Mouse (Mus musculus): ENCODE results near the gene Shkbp1. TPM values are rescaled to one million over a fixed set of nuclear protein-coding genes. Genes with fewer than 3 reads are reported as not detected.

Shkbp1 gene
- polyA plus RNA-seq, 1 experiment from 2014 or later = 52.4 TPM

DNA sequence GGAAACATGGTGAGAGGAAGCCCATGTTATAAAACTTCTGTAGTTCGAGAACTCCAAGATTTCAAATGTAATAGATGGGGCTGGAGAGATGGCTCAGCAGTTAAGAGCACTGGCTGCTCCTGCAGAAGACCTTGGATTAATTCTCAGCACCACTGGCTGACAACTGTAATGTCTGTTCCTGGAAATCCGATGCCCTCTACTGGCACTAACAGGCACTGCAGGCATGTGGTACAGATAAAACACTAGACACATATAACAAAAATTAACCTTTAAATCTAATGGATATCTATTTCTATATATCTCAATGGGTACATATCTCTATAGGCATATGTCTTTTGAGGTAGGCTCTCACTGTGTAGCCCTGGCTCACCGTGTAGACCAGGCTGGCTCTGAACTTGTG lies 41.4 kb downstream of the Shkbp1 start:
- WGBS = 93% methylated on average over 3 of the region's 3 CpGs
- no peak overlapping the region for H3K4me2 ChIP-seq (ENCODE audit: low read length)
- peaks cover 9% of the 10 kb centered on the region for H3K4me1 ChIP-seq (ENCODE audit: control insufficient read depth, insufficient read depth, low read length)
- H3K9me3 ChIP-seq (replicated peaks; ENCODE audit: control insufficient read depth, low read length) = 0 out of 2 replicates have a peak, but pooled peaks cover 4% of the 10 kb centered on the region
- no peak overlapping the region for H3K4me3 ChIP-seq (ENCODE audit: low read depth, low read length)
- H3K9ac ChIP-seq (ENCODE audit: low read length) = no peak overlapping the region
- ATAC-seq (no peak), DNase-seq (ENCODE audit: low spot score) (no peak)
- H3K36me3 ChIP-seq (ENCODE audit: control insufficient read depth, insufficient read depth, low read length) = 0 out of 2 replicates have a peak, but pooled peaks cover 4% of the 10 kb centered on the region
- H3K27me3 ChIP-seq (replicated peaks; ENCODE audit: control insufficient read depth, insufficient read depth, low read length) = no peaks in the 10 kb centered on the region
- no peak overlapping the region for H3K27ac ChIP-seq (ENCODE audit: low read depth, low read length)

DNA sequence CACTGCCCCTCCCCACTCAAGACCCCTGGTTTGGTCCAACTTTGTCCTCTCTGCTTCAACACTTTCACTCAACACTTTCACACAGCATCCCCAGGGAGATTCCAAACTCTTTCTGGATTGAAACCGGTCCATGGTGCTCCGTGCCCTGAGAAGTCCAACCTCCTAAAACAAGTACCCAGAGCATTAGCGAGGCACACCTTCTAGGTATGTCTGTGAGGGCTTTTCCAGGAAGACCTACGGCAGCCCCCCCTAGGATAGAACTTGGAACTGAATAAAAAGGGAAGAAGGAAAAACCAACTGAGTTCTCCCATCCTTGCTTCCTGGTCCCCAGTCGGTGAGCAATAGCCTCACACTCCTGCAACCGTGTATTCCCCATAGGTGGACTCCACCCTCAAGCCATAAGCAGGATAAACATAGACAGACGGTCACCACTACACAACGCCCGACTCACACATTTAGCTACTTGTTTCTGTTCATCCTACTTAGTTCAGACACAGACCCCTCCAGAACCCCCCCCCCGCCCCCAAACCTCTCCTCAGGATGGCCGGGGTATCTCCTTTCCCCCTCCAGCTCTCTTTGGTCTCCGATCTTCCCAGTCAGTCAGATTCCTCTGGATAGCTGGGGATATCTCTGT lies 44.1 kb downstream of the Shkbp1 start:
- H3K9me3 ChIP-seq (replicated peaks; ENCODE audit: control insufficient read depth, low read length) = 0 out of 2 replicates have a peak, but pooled peaks cover 4% of the 10 kb centered on the region
- 0 out of 2 replicates have a peak, but pooled peaks cover 3% of the 10 kb centered on the region for H3K27me3 ChIP-seq (replicated peaks; ENCODE audit: control insufficient read depth, insufficient read depth, low read length)
- 95% methylated on average over 12 of the region's 12 CpGs for WGBS
- 0 out of 2 replicates have a peak, but pooled peaks cover 3% of the 10 kb centered on the region for H3K36me3 ChIP-seq (ENCODE audit: control insufficient read depth, insufficient read depth, low read length)
- no peak overlapping the region for H3K9ac ChIP-seq (ENCODE audit: low read length)
- ATAC-seq (no peak), DNase-seq (ENCODE audit: low spot score) (no peak)
- H3K4me2 ChIP-seq (ENCODE audit: low read length) = no peak overlapping the region
- H3K4me1 ChIP-seq (ENCODE audit: control insufficient read depth, insufficient read depth, low read length) = peaks cover 9% of the 10 kb centered on the region
- H3K4me3 ChIP-seq (ENCODE audit: low read depth, low read length) = no peak overlapping the region
- no peak overlapping the region for H3K27ac ChIP-seq (ENCODE audit: low read depth, low read length)

DNA sequence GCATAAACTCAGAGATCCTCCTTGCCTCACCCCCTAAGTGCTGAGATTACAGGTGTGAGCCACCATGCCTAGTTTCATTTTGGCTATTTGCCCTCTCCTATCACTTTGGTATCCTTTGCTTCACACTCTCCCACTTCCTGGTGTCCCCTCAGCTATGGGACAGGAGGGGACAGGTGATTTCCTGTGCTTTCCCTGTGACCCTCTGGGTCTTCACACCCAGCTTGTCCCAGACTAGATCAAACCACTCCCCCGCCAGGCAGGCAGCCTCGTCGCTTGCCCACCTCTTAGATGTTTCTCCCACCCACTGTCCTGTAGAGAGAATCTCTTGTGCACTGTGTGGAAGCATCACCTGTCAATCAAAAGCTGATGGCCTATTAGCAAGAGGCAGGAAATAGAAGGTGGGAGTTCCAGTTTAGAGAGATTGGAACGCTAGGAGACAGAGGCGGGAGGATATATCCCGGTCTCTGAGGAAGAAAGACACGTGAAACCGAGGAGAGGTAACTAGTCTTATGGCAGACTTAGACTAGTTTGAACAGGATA lies 44.8 kb downstream of the Shkbp1 start:
- WGBS = 54% methylated on average over 8 of the region's 8 CpGs

DNA sequence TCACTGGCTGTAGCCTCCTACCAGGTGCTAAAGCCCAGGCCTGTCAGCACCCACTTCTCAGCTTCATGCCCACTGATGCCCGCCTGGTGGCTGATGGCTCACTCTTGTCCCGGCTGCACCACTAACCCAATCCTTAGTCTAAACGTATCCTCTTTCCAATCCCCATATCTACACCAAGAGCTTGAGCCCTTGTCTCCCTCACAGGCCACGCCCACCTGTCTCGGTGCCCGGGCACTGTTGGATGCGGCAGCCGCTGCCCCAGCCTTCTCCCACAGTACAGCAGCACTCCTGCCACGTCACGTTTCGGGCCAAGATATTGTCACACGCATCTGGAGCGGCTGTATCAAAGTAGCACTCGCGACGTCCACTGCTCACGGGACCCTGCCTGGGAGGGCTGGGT lies 45.5 kb downstream of the Shkbp1 start:
- WGBS = 4% methylated on average over 17 of the region's 17 CpGs
- 0 out of 2 replicates have a peak, but pooled peaks cover 3% of the 10 kb centered on the region for H3K27me3 ChIP-seq (replicated peaks; ENCODE audit: control insufficient read depth, insufficient read depth, low read length)
- ATAC-seq = peak; percentile 70
- 0 out of 2 replicates have a peak, but pooled peaks cover 3% of the 10 kb centered on the region for H3K36me3 ChIP-seq (ENCODE audit: control insufficient read depth, insufficient read depth, low read length)
- peaks cover 6% of the 10 kb centered on the region for H3K4me1 ChIP-seq (ENCODE audit: control insufficient read depth, insufficient read depth, low read length)
- DNase-seq (ENCODE audit: low spot score) = peak; percentile 77
- 0 out of 2 replicates have a peak, but pooled peaks cover 4% of the 10 kb centered on the region for H3K9me3 ChIP-seq (replicated peaks; ENCODE audit: control insufficient read depth, low read length)
- H3K27ac ChIP-seq (ENCODE audit: low read depth, low read length) = no peak overlapping the region
- H3K9ac ChIP-seq (ENCODE audit: low read length) = peak overlapping the region; percentile 53; the same call in 1 of the 2 replicates
- peak overlapping the region; percentile 52 for H3K4me2 ChIP-seq (ENCODE audit: low read length)
- peak overlapping the region; percentile 26 for H3K4me3 ChIP-seq (ENCODE audit: low read depth, low read length)

More for the DNA sequence above, 44.8 kb downstream of the Shkbp1 start:
- Histone ChIP-seq H3K27me3 (replicated peaks; ENCODE audit: control insufficient read depth, insufficient read depth, low read length) (0 out of 2 replicates have a peak, but pooled peaks cover 3% of the 10 kb centered on the region), H3K4me3 (ENCODE audit: low read depth, low read length) (no peak overlapping the region), H3K4me2 (ENCODE audit: low read length) (no peak overlapping the region), H3K27ac (ENCODE audit: low read depth, low read length) (no peak overlapping the region), H3K9me3 (replicated peaks; ENCODE audit: control insufficient read depth, low read length) (0 out of 2 replicates have a peak, but pooled peaks cover 4% of the 10 kb centered on the region), H3K4me1 (ENCODE audit: control insufficient read depth, insufficient read depth, low read length) (peaks cover 6% of the 10 kb centered on the region), H3K9ac (ENCODE audit: low read length) (no peak overlapping the region), H3K36me3 (ENCODE audit: control insufficient read depth, insufficient read depth, low read length) (0 out of 2 replicates have a peak, but pooled peaks cover 3% of the 10 kb centered on the region)
- no peak for ATAC-seq
- no peak for DNase-seq (ENCODE audit: low spot score)

DNA sequence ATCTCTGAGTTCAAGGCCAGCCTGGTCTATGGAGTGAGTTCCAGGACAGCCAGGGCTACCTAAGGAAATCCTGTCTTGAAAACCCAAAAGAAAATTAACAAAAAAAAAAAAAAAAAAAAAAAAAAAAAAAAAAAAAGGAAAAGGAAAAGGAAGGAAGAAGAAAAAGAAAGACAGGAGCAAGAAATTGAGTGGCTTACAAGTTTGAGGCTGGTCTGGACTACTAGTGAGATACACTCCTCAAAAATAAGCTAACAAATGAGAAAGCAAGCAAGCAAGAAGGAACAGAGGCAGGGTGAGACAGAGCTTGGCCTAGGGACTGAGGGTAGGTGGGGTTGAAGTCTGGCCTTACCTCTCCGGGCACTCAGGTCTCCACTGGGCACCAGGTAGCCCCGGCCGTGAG lies 46.0 kb downstream of the Shkbp1 start:
- Histone ChIP-seq H3K4me2 (ENCODE audit: low read length) (0 out of 2 replicates have a peak overlapping the region, but pooled peaks have one; percentile 52), H3K9me3 (replicated peaks; ENCODE audit: control insufficient read depth, low read length) (0 out of 2 replicates have a peak, but pooled peaks cover 4% of the 10 kb centered on the region), H3K27ac (ENCODE audit: low read depth, low read length) (no peak overlapping the region), H3K36me3 (ENCODE audit: control insufficient read depth, insufficient read depth, low read length) (0 out of 2 replicates have a peak, but pooled peaks cover 3% of the 10 kb centered on the region), H3K9ac (ENCODE audit: low read length) (no peak overlapping the region), H3K4me3 (ENCODE audit: low read depth, low read length) (no peak overlapping the region), H3K4me1 (ENCODE audit: control insufficient read depth, insufficient read depth, low read length) (peaks cover 6% of the 10 kb centered on the region), H3K27me3 (replicated peaks; ENCODE audit: control insufficient read depth, insufficient read depth, low read length) (0 out of 2 replicates have a peak, but pooled peaks cover 3% of the 10 kb centered on the region)
- no peak for DNase-seq (ENCODE audit: low spot score)
- no peak for ATAC-seq
- WGBS = 40% methylated on average over 3 of the region's 3 CpGs

DNA sequence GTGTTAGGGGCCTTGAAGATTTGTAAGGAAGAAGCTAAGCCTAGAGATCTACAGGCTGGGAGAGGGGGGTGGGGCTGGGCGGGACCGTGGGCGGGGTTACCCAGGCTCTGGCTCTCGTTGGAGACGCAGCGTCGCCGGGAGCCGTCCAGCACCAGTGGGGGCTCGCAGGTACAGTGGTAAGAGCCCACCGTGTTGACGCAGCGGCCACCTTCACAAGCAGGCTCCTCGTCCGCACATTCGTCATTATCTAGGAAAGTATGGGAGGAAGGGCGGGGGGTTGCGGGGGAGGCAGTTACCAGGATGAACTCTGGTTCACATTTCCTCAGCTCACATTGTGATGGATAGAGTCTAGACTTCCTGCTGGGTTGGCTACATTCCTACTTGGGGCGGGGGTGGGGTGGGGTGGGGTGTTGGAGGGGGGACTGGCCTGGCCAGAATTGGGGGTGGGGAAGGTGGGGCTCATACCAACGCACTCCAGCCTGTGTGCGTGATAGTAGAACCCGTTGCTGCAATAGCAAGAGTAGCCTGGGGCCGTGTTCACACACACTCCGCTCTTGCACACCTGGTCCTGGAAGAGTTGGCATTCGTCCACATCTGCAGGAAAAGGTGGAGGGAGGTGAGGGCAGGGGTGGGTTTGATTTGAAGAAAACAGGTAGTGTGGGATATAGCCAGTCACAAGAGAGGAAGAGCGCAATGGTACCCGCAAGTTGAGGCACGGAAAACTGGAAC lies 46.8 kb downstream of the Shkbp1 start:
- H3K4me3 ChIP-seq (ENCODE audit: low read depth, low read length) = peak overlapping the region; percentile 16; the same call in 1 of the 2 replicates
- no peak overlapping the region for H3K27ac ChIP-seq (ENCODE audit: low read depth, low read length)
- ATAC-seq (peak; percentile 40; the same call in 1 of the 2 replicates), DNase-seq (ENCODE audit: low spot score) (no peak)
- H3K9me3 ChIP-seq (replicated peaks; ENCODE audit: control insufficient read depth, low read length) = 0 out of 2 replicates have a peak, but pooled peaks cover 4% of the 10 kb centered on the region
- 16% methylated on average over 28 of the region's 28 CpGs for WGBS
- peaks cover 6% of the 10 kb centered on the region for H3K4me1 ChIP-seq (ENCODE audit: control insufficient read depth, insufficient read depth, low read length)
- peak overlapping the region; percentile 47 for H3K4me2 ChIP-seq (ENCODE audit: low read length)
- no peaks in the 10 kb centered on the region for H3K36me3 ChIP-seq (ENCODE audit: control insufficient read depth, insufficient read depth, low read length)
- H3K9ac ChIP-seq (ENCODE audit: low read length) = peak overlapping the region; percentile 37; the same call in 1 of the 2 replicates
- 0 out of 2 replicates have a peak, but pooled peaks cover 3% of the 10 kb centered on the region for H3K27me3 ChIP-seq (replicated peaks; ENCODE audit: control insufficient read depth, insufficient read depth, low read length)

DNA sequence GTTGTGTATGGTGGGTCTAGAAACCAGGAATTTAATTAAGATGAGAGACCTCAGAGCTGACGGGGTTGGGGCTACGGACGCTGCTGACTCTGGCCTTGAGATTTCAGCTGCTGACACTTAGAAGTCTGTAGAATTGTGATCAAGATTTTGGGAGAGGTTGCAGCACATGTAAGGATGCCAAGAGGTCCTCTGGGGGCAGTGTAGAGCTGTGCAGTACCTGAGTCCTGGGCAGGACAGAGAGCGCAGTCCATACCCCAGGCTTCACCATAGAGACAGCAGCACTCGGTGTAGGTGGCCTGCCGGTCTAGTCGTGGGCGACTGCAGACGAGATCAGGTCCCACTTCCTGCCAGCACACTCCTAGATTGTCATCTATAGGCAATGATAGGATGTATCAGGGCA lies 48.3 kb downstream of the Shkbp1 start:
- no peak overlapping the region for H3K4me3 ChIP-seq (ENCODE audit: low read depth, low read length)
- H3K4me2 ChIP-seq (ENCODE audit: low read length) = no peak overlapping the region
- no peaks in the 10 kb centered on the region for H3K36me3 ChIP-seq (ENCODE audit: control insufficient read depth, insufficient read depth, low read length)
- H3K9ac ChIP-seq (ENCODE audit: low read length) = no peak overlapping the region
- no peak overlapping the region for H3K27ac ChIP-seq (ENCODE audit: low read depth, low read length)
- H3K9me3 ChIP-seq (replicated peaks; ENCODE audit: control insufficient read depth, low read length) = no peaks in the 10 kb centered on the region
- H3K4me1 ChIP-seq (ENCODE audit: control insufficient read depth, insufficient read depth, low read length) = peaks cover 6% of the 10 kb centered on the region
- 0 out of 2 replicates have a peak, but pooled peaks cover 3% of the 10 kb centered on the region for H3K27me3 ChIP-seq (replicated peaks; ENCODE audit: control insufficient read depth, insufficient read depth, low read length)
- 67% methylated on average over 9 of the region's 9 CpGs for WGBS
- no peak for DNase-seq (ENCODE audit: low spot score)
- no peak for ATAC-seq

DNA sequence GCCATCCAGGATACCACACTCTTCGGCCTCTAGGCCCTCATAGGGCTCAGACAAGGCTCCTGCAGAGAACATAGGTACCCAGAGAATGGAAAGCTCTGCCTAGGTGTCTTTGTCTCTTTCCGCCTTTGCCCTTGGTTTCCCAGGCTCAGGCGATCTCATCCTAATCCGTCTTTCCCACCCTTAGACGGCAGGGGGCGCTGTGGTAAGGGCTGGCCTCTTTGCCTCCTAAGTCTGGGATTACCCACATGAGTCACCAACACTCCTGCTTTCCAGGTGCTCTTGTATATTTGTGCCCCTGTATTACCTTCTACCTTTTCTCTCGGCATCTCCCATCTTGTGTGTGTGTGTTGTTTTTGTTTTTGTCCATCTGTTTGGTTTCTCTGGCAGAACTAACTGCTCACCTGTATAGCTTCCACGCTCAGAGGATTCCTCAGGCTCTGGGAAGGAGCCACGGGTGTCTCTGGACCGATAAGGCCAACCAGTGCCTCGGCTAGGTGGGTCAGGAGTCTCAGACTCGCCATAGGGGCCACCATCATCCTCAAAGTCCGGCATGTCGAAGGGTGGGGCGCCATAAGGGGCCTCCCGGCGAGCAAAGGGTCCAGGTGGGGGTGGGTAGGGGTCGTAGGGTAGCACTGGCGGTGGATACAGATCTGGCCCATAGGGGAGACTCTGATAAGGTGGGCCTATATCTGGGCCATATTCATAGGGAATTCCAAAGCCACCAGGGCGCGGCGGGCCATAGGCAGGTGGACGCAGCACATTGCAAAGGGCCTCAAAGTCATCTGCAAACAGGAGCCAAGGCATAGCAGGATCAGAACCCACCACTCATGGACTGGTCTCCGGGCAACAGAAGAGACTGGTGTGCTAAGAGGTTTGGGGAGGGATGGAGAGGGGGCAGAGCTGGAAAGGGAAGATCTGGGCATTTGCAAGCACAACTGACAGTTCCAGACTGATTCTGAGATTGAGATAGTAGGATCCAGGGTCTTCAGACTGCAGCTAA lies 49.4 kb downstream of the Shkbp1 start:
- Histone ChIP-seq H3K27ac (ENCODE audit: low read depth, low read length) (no peak overlapping the region), H3K4me2 (ENCODE audit: low read length) (no peak overlapping the region), H3K4me3 (ENCODE audit: low read depth, low read length) (no peak overlapping the region), H3K36me3 (ENCODE audit: control insufficient read depth, insufficient read depth, low read length) (no peaks in the 10 kb centered on the region), H3K9ac (ENCODE audit: low read length) (no peak overlapping the region), H3K9me3 (replicated peaks; ENCODE audit: control insufficient read depth, low read length) (no peaks in the 10 kb centered on the region), H3K27me3 (replicated peaks; ENCODE audit: control insufficient read depth, insufficient read depth, low read length) (0 out of 2 replicates have a peak, but pooled peaks cover 3% of the 10 kb centered on the region), H3K4me1 (ENCODE audit: control insufficient read depth, insufficient read depth, low read length) (peaks cover 6% of the 10 kb centered on the region)
- WGBS = 77% methylated on average over 24 of the region's 24 CpGs
- DNase-seq (ENCODE audit: low spot score) = no peak
- ATAC-seq = no peak

Measured in forebrain, embryonic 14.5 days (tissue).